Mouse (Mus musculus) gastrocnemius, postnatal 36 days (tissue): Measurements from ENCODE around the gene Apaf1. TPM values are rescaled to one million over a fixed set of nuclear protein-coding genes. Genes with fewer than 3 reads are reported as not detected.

Experiments
- DNase-seq, 2 experiments: peaks; one replicate each; pipeline ENCODE4 v3.0.0; 2022
- intact Hi-C: fragments of 180-260 bp; cut with DNase I; formaldehyde crosslinking; loops from one replicate; pipeline ENCODE4 v1.15.1; 2025
- long read RNA-seq, 2 experiments: library from polyadenylated mRNA; stranded (forward); transcript quantifications; one replicate each; pipeline ENCODE4 v2.0.0; 2021
- total RNA-seq, 2 experiments: library from RNA; stranded (reverse); gene quantifications; 2 replicates each; pipeline ENCODE4 v1.2.3; 2021

Gene Apaf1
- 1 to 10 TPM; 1.7 to 2.6 TPM for total RNA-seq
- long read RNA-seq, experiment 1, partial matches to known transcripts = 0 of 1 reads
- long read RNA-seq, experiment 1, other reads (novel, unspliced or antisense) = 1 of 1 reads
- long read RNA-seq, experiment 2, partial matches to known transcripts = 0 of 2 reads
- long read RNA-seq, experiment 2, other reads (novel, unspliced or antisense) = 1 of 2 reads

GRCm38 (mm10) chr10:91082550-91083392, at the start of gene Apaf1, which contains the start of gene Ikbip:
TSS of gene Apaf1 (minus strand) at chr10:91082770.
TSS of gene Ikbip (plus strand) at chr10:91082940.
- intact Hi-C loops = loop anchor here (2.0 kb wide), 1 partner anchor 40 kb away; no protein-coding TSS in a partner anchor

DNA sequence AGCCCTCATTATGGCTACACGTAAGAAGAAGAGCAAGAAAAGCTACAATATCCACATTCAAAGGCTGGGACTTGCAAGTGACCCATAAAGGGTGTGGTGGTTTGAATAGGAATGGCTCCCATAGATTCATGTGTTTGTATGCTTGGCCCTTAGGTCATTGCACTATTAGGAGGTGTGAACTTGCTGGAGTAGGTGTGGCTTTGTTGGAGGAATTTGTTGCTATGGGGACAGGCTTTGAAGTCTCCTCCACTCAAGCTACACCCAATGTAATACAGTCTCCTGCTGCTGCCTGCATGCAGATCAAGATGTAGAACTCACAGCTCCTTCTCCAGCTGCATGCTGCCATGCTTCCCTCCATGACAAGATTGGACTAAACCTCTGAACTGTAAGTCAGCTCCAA, 49.0 kb upstream of the Apaf1 start:
- DNase-seq = no peak
- intact Hi-C loops = no loop called here

More at GRCm38 (mm10) chr10:91082550-91083392, at the start of gene Apaf1, which contains the start of gene Ikbip:
- peak; percentile 99 to 100 for DNase-seq

GRCm38 (mm10) chr10:91130792-91131191, 48.2 kb upstream of the Apaf1 start:
- DNase-seq = no peak
- intact Hi-C loops = no loop called here

DNA sequence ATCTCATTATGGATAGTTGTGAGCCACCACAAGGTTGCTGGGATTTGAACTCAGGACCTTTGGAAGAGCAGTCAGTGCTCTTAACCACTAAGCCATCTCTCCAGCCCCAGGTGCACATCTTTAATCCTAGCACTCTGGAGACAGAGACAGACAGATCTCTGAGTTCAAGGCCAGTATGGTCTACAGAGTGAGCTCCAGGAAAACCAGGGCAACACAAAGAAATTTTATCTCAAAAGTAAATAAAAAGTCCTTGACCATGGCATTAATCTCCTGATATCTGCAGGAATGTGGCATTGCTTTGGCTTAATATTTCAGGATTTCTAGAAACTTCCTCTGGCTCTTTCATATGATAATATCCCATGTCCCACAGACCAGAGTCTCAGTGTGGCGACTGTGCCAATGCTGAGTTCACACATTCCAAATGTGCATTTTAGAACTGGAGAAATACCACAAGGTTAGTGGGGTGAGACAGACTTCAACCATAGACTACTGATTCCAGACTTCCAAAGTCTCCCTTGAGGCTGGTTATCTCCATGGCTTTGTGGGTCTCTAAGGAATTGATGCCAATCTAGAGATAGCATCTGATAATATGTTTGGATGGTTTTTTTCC, 46.1 kb upstream of the Apaf1 start:
- intact Hi-C loops = no loop called here

DNA sequence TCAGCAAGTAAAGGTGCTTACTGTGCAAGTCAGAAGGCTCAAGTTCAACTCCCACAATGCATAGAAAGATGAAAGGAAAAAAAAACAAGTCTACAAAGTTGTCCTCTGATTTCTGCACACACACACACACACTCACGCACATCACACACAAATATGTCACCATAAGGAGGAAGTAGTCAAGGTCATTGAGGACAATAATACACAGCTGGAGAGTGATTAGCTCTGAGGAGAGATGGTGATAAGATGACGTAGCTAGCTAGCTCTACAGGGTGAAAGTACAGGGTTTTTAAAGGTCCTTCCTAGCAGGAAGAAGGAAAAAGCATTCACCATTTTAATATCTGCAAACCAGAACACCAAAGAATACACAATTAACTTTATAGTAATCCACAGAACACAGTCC, 44.8 kb upstream of the Apaf1 start:
- no peak for DNase-seq
- intact Hi-C loops = no loop called here

More for the DNA sequence above, 46.1 kb upstream of the Apaf1 start:
- DNase-seq = no peak

GRCm38 (mm10) chr10:91126618-91127355, 44.2 kb upstream of the Apaf1 start:
- DNase-seq = no peak
- intact Hi-C loops = no loop called here

- peak; percentile 96 for DNase-seq
- intact Hi-C loops = loop anchor here (2.0 kb wide), 1 partner anchor 41 kb away; the partner anchor contains the start of genes Apaf1 and Ikbip
These were observed 41.6 kb upstream of the Apaf1 start, which contains the start of gene Slc25a3 for GRCm38 (mm10) chr10:91123828-91124822. TSS of gene Slc25a3 (minus strand) at chr10:91124059.

- intact Hi-C loops = loop anchor here (2.0 kb wide), 1 partner anchor 41 kb away; the partner anchor contains the start of genes Apaf1 and Ikbip
- DNase-seq = peak in 1 of 2 experiments; percentile 50
These were observed 40.8 kb upstream of the Apaf1 start for GRCm38 (mm10) chr10:91123281-91123827.

- no peak for DNase-seq
- intact Hi-C loops = loop anchor here (2.0 kb wide), 1 partner anchor 40 kb away; the partner anchor contains the start of genes Apaf1 and Ikbip
These were observed 40.1 kb upstream of the Apaf1 start for GRCm38 (mm10) chr10:91122646-91123045.

- intact Hi-C loops = no loop called here
- DNase-seq = no peak
These were observed 34.4 kb upstream of the Apaf1 start for GRCm38 (mm10) chr10:91116958-91117357.

DNA sequence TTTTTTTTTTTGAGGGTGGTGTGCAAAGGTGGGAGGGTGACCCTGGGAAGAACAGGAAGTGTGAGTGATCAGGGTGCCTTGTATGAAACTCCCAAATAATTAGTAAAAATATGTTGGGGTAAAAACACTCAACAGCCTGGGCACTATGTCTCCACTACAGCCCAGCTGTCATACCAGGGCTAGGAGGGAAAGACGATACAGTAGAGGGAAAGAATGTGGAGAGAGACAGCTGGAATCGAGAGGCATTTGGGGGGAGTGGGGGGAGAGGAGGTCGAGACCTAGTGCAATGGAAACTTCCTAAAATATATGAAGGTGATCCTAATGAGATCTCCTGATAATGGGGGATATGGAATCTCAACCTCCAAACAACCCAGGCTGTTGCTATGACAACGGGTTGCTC, 27.3 kb upstream of the Apaf1 start:
- DNase-seq = no peak
- intact Hi-C loops = no loop called here

DNA sequence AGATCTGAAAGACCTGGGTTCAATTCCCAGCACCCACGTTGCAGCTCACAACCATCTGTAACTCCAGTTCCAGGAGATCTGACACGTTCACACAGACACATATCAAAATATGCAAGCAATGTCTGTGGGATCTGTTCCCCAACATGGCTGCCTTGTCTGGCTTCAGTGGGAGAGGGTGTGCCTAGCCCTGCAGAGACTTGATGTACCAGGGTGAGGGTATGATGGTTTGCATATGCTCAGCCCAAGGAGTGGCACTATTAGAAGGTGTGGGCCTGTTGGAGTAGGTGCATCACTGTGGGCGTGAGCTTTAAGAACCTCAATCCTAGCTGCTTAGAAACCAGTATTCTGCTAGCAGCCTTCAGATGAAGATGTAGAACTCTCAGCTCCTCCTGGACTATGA, 23.4 kb upstream of the Apaf1 start:
- no peak for DNase-seq
- intact Hi-C loops = no loop called here

GRCm38 (mm10) chr10:91102799-91103590, 20.4 kb upstream of the Apaf1 start:
- intact Hi-C loops = no loop called here
- no peak for DNase-seq

GRCm38 (mm10) chr10:91101936-91102335, 19.4 kb upstream of the Apaf1 start:
- no peak for DNase-seq
- intact Hi-C loops = no loop called here

DNA sequence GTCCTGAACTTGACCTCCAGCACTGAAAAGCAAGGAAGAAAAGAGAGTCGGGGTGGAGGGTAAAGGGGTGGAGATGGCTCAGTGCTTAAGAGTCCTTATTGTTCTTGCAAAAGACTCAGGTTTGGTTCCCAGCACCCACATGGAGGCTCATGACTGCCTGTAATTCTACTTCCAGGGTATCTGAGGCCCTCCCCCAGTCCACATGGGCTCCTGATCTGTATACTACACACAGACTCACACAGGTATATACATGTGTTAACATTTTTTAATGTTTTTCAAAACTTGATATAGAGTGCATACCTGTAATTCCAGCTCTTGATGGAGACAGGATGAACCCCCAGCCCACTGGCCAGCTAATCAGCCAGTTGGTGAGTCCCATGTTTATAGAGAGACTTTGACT, 17.5 kb upstream of the Apaf1 start:
- no peak for DNase-seq

GRCm38 (mm10) chr10:91098056-91098455, 15.5 kb upstream of the Apaf1 start:
- intact Hi-C loops = no loop called here
- no peak for DNase-seq

More for the DNA sequence above, 17.5 kb upstream of the Apaf1 start:
- intact Hi-C loops = no loop called here

GRCm38 (mm10) chr10:91094251-91095104, 11.9 kb upstream of the Apaf1 start:
- DNase-seq = no peak
- intact Hi-C loops = no loop called here
